Mouse (Mus musculus) midbrain, embryonic 13.5 days (tissue): ENCODE measurements around the gene Ccdc175. TPM values are rescaled to one million over a fixed set of nuclear protein-coding genes. Genes with fewer than 3 reads are reported as not detected.
A peak's percentile ranks its signal among the peaks of the same experiment; 100 is the strongest.

ENCODE experiments used
- ATAC-seq: fragments of 200-750 bp; cut with Nextera tagmentation; 2 replicates; pipeline ENCODE4 v1.8.0; 2017; ENCODE audit warnings: mild to moderate bottlenecking, moderate TSS enrichment, moderate library complexity
- H3K27ac ChIP-seq: fragments of 300-500 bp; sonication (generic); 2 replicates; pipeline ENCODE4 v1.5.1; 2015; ENCODE audit warnings: inconsistent platforms, mild to moderate bottlenecking, moderate library complexity
- H3K27me3 ChIP-seq: fragments of 300-500 bp; sonication (generic); 2 replicates; pipeline ENCODE4 v1.6.1; 2015; ENCODE audit warnings: mild to moderate bottlenecking, inconsistent platforms
- H3K36me3 ChIP-seq: fragments of 300-500 bp; sonication (generic); 2 replicates; pipeline ENCODE4 v1.6.1; 2015; ENCODE audit warnings: mild to moderate bottlenecking, inconsistent platforms
- H3K4me1 ChIP-seq: fragments of 300-500 bp; sonication (generic); replicated peaks from 2 replicates; pipeline ENCODE4 v1.6.1; 2015; ENCODE audit warnings: inconsistent platforms
- H3K4me2 ChIP-seq: fragments of 300-500 bp; sonication (generic); replicated peaks from 2 replicates; pipeline ENCODE4 v1.6.1; 2015; ENCODE audit warnings: moderate library complexity, mild to moderate bottlenecking, inconsistent platforms
- H3K4me3 ChIP-seq: fragments of 300-500 bp; sonication (generic); replicated peaks from 2 replicates; pipeline ENCODE4 v1.5.1; 2015; ENCODE audit warnings: mild to moderate bottlenecking, inconsistent platforms
- H3K9ac ChIP-seq: fragments of 300-500 bp; sonication (generic); replicated peaks from 2 replicates; pipeline ENCODE4 v1.6.1; 2015; ENCODE audit warnings: mild to moderate bottlenecking, inconsistent platforms
- H3K9me3 ChIP-seq: fragments of 300-500 bp; sonication (generic); 2 replicates; pipeline ENCODE4 v1.6.1; 2016; ENCODE audit warnings: mild to moderate bottlenecking, inconsistent platforms
- WGBS: fragments of 180-500 bp; shearing (Covaris S2); methylation state at CpG from one replicate; pipeline ENCODE4 v1.1.7; 2015; 5-methylcytosine and 5-hydroxymethylcytosine counted together
- polyA plus RNA-seq: library from polyadenylated mRNA; unstranded; fragments of >200 nt; fragmentation: Nextera tagmentation; extraction: Ambion mirVana; gene quantifications from 2 replicates; pipeline ENCODE4 v1.2.1, GENCODE M21; 2015

Ccdc175 gene
- polyA plus RNA-seq, 1 experiment from 2014 or later: not detected

DNA sequence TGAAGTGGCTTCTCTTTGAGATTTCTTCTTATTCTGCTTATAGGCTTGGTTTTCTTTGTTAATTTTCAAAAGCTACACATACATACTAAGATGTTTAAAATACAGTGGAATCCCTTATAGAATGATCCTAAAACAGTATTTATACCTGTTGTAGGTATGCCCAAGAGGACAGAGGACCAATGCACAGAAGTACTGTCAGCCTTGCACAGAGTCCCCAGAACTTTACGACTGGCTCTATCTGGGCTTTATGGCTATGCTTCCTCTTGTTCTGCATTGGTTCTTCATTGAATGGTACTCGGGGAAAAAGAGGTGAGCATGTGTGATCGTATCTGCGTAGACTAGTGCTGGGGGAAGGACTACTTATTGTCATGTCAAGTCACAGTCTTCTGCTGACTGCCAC, 95.0 kb downstream of the Ccdc175 start:
- Histone ChIP-seq H3K27me3 (no peaks in the 10 kb centered on the region), H3K4me3 (no peak overlapping the region), H3K4me2 (no peak overlapping the region), H3K4me1 (peaks cover 34% of the 10 kb centered on the region), H3K36me3 (peaks cover 50% of the 10 kb centered on the region), H3K27ac (no peak overlapping the region), H3K9me3 (no peaks in the 10 kb centered on the region), H3K9ac (no peak overlapping the region)
- 96% methylated on average over 4 of the region's 4 CpGs for WGBS
- ATAC-seq: no peak

GRCm38 (mm10) chr12:72086166-72086825, 98.5 kb downstream of the Ccdc175 start:
- Histone ChIP-seq H3K9ac (peak overlapping the region; percentile 76), H3K4me1 (peaks cover 54% of the 10 kb centered on the region), H3K27ac (peak overlapping the region; percentile 94), H3K36me3 (peaks cover 15% of the 10 kb centered on the region), H3K4me3 (peak overlapping the region; percentile 66), H3K4me2 (peak overlapping the region; percentile 77), H3K27me3 (no peaks in the 10 kb centered on the region), H3K9me3 (no peaks in the 10 kb centered on the region)
- WGBS: under 1% methylated on average over 18 of the region's 18 CpGs
- ATAC-seq: no peak

- ATAC-seq: peak; percentile 93
- Histone ChIP-seq H3K27me3 (no peaks in the 10 kb centered on the region), H3K9me3 (no peaks in the 10 kb centered on the region), H3K36me3 (peaks cover 8% of the 10 kb centered on the region), H3K4me3 (peak within 1 kb of the TSS; percentile 66), H3K9ac (peak within 1 kb of the TSS; percentile 76), H3K4me1 (peaks cover 53% of the 10 kb centered on the region), H3K27ac (peak within 1 kb of the TSS; percentile 94), H3K4me2 (peak within 1 kb of the TSS; percentile 77)
- under 1% methylated on average over 60 of the region's 60 CpGs for WGBS
Observed at GRCm38 (mm10) chr12:72085329-72086165, 99.3 kb downstream of the Ccdc175 start, which contains the start of the genes L3hypdh and Jkamp. TSS of gene L3hypdh (minus strand) at chr12:72085439. TSS of gene Jkamp (plus strand) at chr12:72085589.

DNA sequence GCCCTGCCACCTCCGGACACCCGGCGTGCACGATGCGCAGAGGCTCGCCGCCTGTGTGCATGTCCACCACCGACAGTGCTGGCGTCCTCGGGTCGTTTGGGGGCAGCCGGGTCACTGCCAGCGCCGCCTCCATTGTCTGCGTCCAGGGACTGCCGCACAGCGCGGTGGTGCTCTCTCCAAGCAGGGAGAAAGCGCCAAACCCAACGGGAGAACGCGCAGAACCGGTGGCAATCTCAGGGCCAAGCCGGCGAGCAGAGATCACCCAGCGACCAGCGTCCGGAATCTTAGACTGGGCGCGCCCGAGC, 99.9 kb downstream of the Ccdc175 start:
- WGBS: under 1% methylated on average over 31 of the region's 31 CpGs
- Histone ChIP-seq H3K9me3 (no peaks in the 10 kb centered on the region), H3K4me1 (peaks cover 49% of the 10 kb centered on the region), H3K27ac (peak overlapping the region; percentile 94), H3K4me2 (peak overlapping the region; percentile 77), H3K4me3 (peak overlapping the region; percentile 66), H3K9ac (peak overlapping the region; percentile 65), H3K36me3 (0 out of 2 replicates have a peak, but pooled peaks cover 2% of the 10 kb centered on the region), H3K27me3 (no peaks in the 10 kb centered on the region)
- ATAC-seq: no peak; the same call in 1 of the 2 replicates

DNA sequence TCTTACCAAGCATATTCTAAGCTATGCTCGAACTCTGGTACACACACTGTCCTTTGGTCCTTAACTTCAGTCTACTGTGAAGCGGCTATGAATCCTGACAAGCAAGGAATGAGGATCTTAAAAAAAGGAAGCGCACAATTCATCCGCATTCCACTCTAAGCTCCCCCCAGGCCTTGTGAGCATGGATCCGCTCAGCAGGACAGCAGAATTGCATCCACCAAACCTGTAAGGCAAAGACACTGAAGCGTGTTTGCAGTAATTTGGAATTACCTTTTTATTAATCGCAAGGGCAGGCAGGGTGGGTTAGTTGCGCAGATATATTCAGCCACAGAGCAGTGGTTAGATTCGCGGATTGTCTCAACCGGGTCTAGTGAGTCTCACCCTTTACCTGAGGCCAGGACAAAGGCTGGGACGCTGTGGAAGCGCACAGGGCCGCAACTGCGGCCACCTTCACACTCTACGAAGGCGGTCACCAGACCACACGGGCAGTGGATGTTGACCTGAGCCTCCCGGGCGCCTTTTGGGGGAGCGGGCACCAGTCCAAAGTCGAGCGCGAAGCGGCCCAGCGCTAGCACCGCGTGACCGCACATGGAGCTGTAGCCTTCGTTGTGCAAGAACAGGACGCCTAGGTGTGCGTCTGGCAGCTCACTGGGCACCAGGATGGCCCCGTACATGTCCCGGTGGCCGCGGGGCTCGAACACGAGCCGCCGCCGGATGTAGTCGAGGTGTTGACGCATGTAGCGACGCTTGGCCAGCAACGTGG, 100.4 kb downstream of the Ccdc175 start:
- Histone ChIP-seq H3K9ac (peak overlapping the region; percentile 65), H3K27ac (peak overlapping the region; percentile 94), H3K36me3 (no peaks in the 10 kb centered on the region), H3K4me3 (peak overlapping the region; percentile 66), H3K9me3 (no peaks in the 10 kb centered on the region), H3K4me1 (peaks cover 46% of the 10 kb centered on the region), H3K4me2 (peak overlapping the region; percentile 77), H3K27me3 (no peaks in the 10 kb centered on the region)
- ATAC-seq: peak; percentile 26
- 2% methylated on average over 46 of the region's 46 CpGs for WGBS

DNA sequence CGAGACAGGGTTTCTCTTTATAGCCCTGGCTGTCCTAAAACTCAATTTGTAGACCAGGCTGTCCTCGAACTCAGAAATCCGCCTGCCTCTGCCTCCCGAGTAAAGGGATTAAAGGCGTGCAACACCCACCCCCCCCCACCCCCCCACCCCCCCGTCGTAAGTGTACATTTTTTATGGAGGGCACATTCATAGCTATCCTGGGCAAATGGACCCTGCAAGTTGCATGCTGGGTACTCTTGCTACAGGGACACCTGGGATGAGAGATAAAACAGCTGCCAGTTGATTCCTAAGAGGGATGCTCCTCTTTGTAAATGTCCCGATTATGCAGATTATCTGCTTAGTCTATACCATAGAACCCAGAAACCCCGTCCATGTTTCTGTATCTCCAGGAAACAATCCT, 101.6 kb downstream of the Ccdc175 start:
- H3K36me3 ChIP-seq: no peaks in the 10 kb centered on the region
- WGBS: 88% methylated on average over 9 of the region's 9 CpGs
- no peak overlapping the region for H3K4me2 ChIP-seq
- no peak overlapping the region for H3K27ac ChIP-seq
- no peak for ATAC-seq
- peaks cover 37% of the 10 kb centered on the region for H3K4me1 ChIP-seq
- H3K4me3 ChIP-seq: no peak overlapping the region
- no peaks in the 10 kb centered on the region for H3K27me3 ChIP-seq
- H3K9me3 ChIP-seq: no peaks in the 10 kb centered on the region
- no peak overlapping the region for H3K9ac ChIP-seq

- WGBS: 36% methylated on average over 18 of the region's 18 CpGs
- Histone ChIP-seq H3K9me3 (no peaks in the 10 kb centered on the region), H3K27ac (no peak overlapping the region), H3K36me3 (no peaks in the 10 kb centered on the region), H3K4me1 (peaks cover 28% of the 10 kb centered on the region), H3K27me3 (no peaks in the 10 kb centered on the region), H3K4me3 (peak overlapping the region; percentile 15; the same call in 1 of the 2 replicates), H3K9ac (no peak overlapping the region; the same call in 1 of the 2 replicates), H3K4me2 (peak overlapping the region; percentile 37)
- no peak for ATAC-seq
Observed at GRCm38 (mm10) chr12:72082370-72082769, 102.5 kb downstream of the Ccdc175 start.

DNA sequence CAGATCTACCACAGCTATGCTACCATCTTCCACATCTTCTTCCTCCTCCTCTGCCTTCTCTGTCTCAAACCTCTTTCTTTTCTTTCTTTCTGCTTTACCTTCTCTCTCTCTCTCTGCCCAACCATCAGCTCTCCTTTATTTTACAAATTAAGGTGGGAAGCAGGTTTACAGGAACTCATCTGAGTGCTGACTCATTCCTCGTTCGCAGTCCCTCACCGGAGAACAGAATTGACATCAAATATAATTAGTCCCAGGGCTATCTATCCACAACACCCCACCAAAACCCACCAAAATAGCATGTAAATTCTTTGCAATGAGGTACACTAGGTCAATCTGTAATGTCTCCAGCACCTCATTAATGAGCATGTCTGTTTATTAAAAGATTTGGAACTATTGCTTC, 102.9 kb downstream of the Ccdc175 start:
- Histone ChIP-seq H3K4me2 (peak overlapping the region; percentile 37), H3K4me3 (no peak overlapping the region), H3K27me3 (no peaks in the 10 kb centered on the region), H3K9me3 (no peaks in the 10 kb centered on the region), H3K4me1 (peaks cover 25% of the 10 kb centered on the region), H3K36me3 (no peaks in the 10 kb centered on the region), H3K27ac (no peak overlapping the region), H3K9ac (no peak overlapping the region)
- 77% methylated on average over 3 of the region's 3 CpGs for WGBS
- no peak for ATAC-seq

DNA sequence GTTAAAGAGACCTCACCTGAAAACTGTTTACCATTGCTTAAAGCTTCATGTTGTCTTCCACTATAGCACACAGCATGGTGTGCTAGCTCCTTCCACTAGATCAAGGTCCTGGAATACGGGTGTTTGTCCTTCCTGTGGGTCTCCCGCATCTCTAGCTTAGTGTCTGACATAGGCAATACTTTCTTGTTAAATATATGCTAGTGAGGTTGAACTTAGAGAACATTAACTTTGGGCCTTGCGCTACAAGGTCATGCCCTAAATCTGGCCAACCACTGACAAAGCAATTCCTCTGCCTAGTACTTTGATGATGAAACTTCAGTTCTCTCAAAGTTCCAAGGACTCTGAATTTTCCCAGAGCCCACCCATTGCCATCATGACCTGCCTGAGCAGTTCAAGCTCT, 106.6 kb downstream of the Ccdc175 start:
- 90% methylated on average over 3 of the region's 3 CpGs for WGBS

GRCm38 (mm10) chr12:72070327-72071269, 114.2 kb downstream of the Ccdc175 start, which contains the start of gene Gpr135:
TSS of gene Gpr135 (minus strand) at chr12:72071125.
- Histone ChIP-seq H3K27ac (peak within 1 kb of the TSS; percentile 91), H3K27me3 (peaks cover 14% of the 10 kb centered on the region), H3K9ac (peak within 1 kb of the TSS; percentile 72), H3K9me3 (no peaks in the 10 kb centered on the region; the same call in 1 of the 2 replicates), H3K36me3 (no peaks in the 10 kb centered on the region), H3K4me2 (peak within 1 kb of the TSS; percentile 88), H3K4me1 (peaks cover 13% of the 10 kb centered on the region), H3K4me3 (peak within 1 kb of the TSS; percentile 74)
- peak; percentile 93 for ATAC-seq
- under 1% methylated on average over 94 of the region's 94 CpGs for WGBS

More for the DNA sequence above, 106.6 kb downstream of the Ccdc175 start:
- no peak for ATAC-seq
- Histone ChIP-seq H3K4me1 (peaks cover 11% of the 10 kb centered on the region; the same call in 1 of the 2 replicates), H3K27me3 (no peaks in the 10 kb centered on the region), H3K4me2 (no peak overlapping the region), H3K4me3 (no peak overlapping the region), H3K27ac (no peak overlapping the region), H3K36me3 (no peaks in the 10 kb centered on the region), H3K9ac (no peak overlapping the region), H3K9me3 (no peaks in the 10 kb centered on the region; the same call in 1 of the 2 replicates)
